Mouse (Mus musculus) limb, embryonic 11.5 days (tissue): ENCODE measurements around the gene BC048679. TPM values are rescaled to one million over a fixed set of nuclear protein-coding genes. Genes with fewer than 3 reads are reported as not detected.
A peak's percentile ranks its signal among the peaks of the same experiment; 100 is the strongest.

Source experiments
- ATAC-seq: fragments of 200-750 bp; cut with Nextera tagmentation; 2 replicates; pipeline ENCODE4 v1.8.0; 2017; ENCODE audit warnings: low read depth; ENCODE audit not compliant: insufficient number of reproducible peaks, low FRiP score, low TSS enrichment
- DNase-seq: peaks from one replicate; pipeline ENCODE4 v3.0.0-alpha.2; 2015; ENCODE audit warnings: low spot score
- H3K27ac ChIP-seq: fragments of 300-500 bp; sonication (generic); replicated peaks from 2 replicates; pipeline ENCODE4 v1.5.1; 2014; ENCODE audit warnings: low read depth, mild to moderate bottlenecking, low read length
- H3K27me3 ChIP-seq: fragments of 300-500 bp; sonication (generic); 2 replicates; pipeline ENCODE4 v1.6.1; 2014; ENCODE audit warnings: mild to moderate bottlenecking, low read length, mixed read lengths; ENCODE audit not compliant: control insufficient read depth, insufficient read depth
- H3K36me3 ChIP-seq: fragments of 300-500 bp; sonication (generic); 2 replicates; pipeline ENCODE4 v1.6.1; 2014; ENCODE audit warnings: mild to moderate bottlenecking, low read length, moderate library complexity, mixed read lengths; ENCODE audit not compliant: control insufficient read depth, insufficient read depth
- H3K4me1 ChIP-seq: fragments of 300-500 bp; sonication (generic); 2 replicates; pipeline ENCODE4 v1.6.1; 2014; ENCODE audit warnings: low read length, mixed read lengths; ENCODE audit not compliant: control insufficient read depth, insufficient read depth
- H3K4me2 ChIP-seq: fragments of 300-500 bp; sonication (generic); 2 replicates; pipeline ENCODE4 v1.6.1; 2014; ENCODE audit warnings: low read depth, mild to moderate bottlenecking, moderate library complexity; ENCODE audit not compliant: severe bottlenecking
- H3K4me3 ChIP-seq: fragments of 300-500 bp; sonication (generic); 2 replicates; pipeline ENCODE4 v1.5.1; 2014; ENCODE audit warnings: low read depth, low read length
- H3K9ac ChIP-seq: fragments of 300-500 bp; sonication (generic); 2 replicates; pipeline ENCODE4 v1.6.1; 2014; ENCODE audit warnings: mild to moderate bottlenecking, low read length
- H3K9me3 ChIP-seq: fragments of 300-500 bp; sonication (generic); 2 replicates; pipeline ENCODE4 v1.6.1; 2016; ENCODE audit warnings: low read length; ENCODE audit not compliant: control insufficient read depth
- WGBS: fragments of 180-500 bp; shearing (Covaris S2); extraction: QIAGEN DNeasy Blood & Tissue Kit; methylation state at CpG from one replicate; pipeline ENCODE4 v1.1.7; 2014; 5-methylcytosine and 5-hydroxymethylcytosine counted together
- microRNA counts: library from miRNA; unstranded; fragments of <30 nt; microRNA quantifications from one replicate; lab custom pipeline; 2016
- polyA plus RNA-seq: library from polyadenylated mRNA; unstranded; fragments of >200 nt; fragmentation: Nextera tagmentation; extraction: Ambion mirVana; gene quantifications from 2 replicates; pipeline ENCODE4 v1.2.1, GENCODE M21; 2014

Gene BC048679
- polyA plus RNA-seq, 1 experiment from 2014 or later, result not detected

DNA sequence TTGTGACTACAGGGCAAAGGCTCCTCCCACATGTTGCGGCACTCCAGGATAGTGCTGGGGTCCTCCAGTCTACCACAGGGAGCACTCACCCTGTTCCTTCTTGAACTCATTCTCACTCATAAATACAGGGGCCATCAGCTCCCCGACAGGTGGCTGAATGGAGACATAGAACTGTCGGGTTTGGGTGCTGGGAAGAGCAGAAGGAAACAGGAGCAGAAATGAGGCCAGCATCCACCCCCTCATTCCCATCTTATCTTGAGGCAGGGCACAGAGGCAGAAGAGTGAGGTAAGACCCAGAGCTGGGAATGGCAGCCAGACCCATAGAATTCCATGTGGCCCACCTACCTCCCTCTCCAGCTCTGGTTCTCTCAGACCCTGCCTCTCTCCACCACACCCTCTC lies 35.3 kb downstream of the BC048679 start:
- no peak for ATAC-seq
- Histone ChIP-seq H3K36me3 (no peaks in the 10 kb centered on the region), H3K27me3 (no peaks in the 10 kb centered on the region), H3K9me3 (no peaks in the 10 kb centered on the region), H3K4me2 (no peak overlapping the region), H3K27ac (no peak overlapping the region), H3K9ac (no peak overlapping the region), H3K4me3 (no peak overlapping the region), H3K4me1 (no peaks in the 10 kb centered on the region)
- no peak for DNase-seq
- WGBS, result 80% methylated on average over 3 of the region's 3 CpGs

DNA sequence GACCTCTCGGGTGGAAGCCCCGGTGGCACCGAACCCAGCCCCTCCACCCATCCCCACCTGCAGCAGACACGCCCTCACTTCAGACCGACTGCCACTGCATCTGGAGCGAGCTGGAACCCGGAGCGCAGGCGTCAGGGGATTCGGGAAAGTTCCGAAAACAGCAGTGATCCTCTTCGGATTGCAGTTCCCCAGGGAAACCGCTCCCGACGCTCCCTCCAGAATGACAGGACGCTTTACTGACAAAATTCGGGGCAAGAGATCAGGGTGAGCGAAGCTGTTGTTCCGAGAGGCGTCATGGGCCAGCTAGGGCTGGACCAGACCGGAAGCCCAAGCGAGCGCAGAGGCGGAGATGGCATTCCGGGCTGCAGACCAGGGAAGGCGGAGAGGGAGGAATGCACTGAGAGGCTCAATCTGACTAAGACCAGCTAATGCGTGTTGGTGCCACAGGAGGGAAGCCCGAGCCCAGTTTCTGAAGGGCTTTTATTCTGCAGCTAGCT lies 42.9 kb downstream of the BC048679 start, which contains the start of gene Cpeb1:
Cpeb1 (minus strand) TSS at position 311 of the 497 bp plus-strand sequence.
- H3K9me3 ChIP-seq, result no peaks in the 10 kb centered on the region
- H3K4me3 ChIP-seq, result peak within 1 kb of the TSS; percentile 37
- H3K27me3 ChIP-seq, result peaks cover 50% of the 10 kb centered on the region
- H3K27ac ChIP-seq, result no peak within 1 kb of the TSS
- no peak for ATAC-seq
- no peaks in the 10 kb centered on the region for H3K36me3 ChIP-seq
- peak; percentile 56 for DNase-seq
- WGBS, result under 1% methylated on average over 28 of the region's 28 CpGs
- H3K9ac ChIP-seq, result no peak within 1 kb of the TSS
- H3K4me1 ChIP-seq, result peaks cover 11% of the 10 kb centered on the region
- H3K4me2 ChIP-seq, result peak within 1 kb of the TSS; percentile 78

DNA sequence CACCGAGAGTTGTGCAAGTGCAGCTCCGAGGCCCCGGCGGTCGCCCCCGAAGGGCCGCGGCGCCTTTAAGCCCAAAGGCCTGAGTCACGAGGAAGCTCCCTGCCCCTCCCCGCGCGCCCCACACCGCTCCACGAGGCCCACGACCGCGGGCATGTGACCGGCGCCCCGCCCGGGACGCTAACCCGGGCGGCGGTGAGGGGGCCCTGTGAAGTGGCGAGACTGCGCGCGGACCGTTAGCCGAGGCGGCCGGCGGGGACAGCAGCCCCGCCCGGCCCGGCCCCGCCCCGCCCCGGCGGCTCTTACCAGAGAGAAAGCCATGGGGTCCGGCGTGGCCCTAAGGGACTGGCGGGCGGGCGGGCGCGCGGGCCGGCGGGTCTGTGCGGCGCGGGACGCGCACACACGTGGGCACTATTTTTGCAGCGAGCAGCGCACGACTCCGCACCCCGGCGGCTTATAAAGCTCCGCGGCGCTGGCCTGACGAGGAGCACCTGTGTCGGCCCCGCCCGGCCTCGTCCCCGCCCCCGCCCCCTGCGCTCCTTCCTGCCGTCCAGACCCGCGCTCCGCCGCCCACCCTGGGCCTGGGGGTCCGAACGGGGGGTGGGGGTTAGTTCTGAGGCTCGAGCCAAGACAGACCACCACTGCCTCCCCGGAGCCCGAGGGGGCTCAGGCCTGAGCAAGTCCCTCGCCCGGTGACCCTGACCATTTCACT lies 43.6 kb downstream of the BC048679 start:
- no peak for ATAC-seq
- peak; percentile 40 for DNase-seq
- H3K4me1 ChIP-seq, result peaks cover 11% of the 10 kb centered on the region
- peak overlapping the region; percentile 37 for H3K4me3 ChIP-seq
- 2% methylated on average over 48 of the region's 87 CpGs for WGBS
- peaks cover 50% of the 10 kb centered on the region for H3K27me3 ChIP-seq
- no peaks in the 10 kb centered on the region for H3K9me3 ChIP-seq
- no peak overlapping the region for H3K27ac ChIP-seq
- no peak overlapping the region for H3K9ac ChIP-seq
- H3K36me3 ChIP-seq, result no peaks in the 10 kb centered on the region
- H3K4me2 ChIP-seq, result peak overlapping the region; percentile 78

DNA sequence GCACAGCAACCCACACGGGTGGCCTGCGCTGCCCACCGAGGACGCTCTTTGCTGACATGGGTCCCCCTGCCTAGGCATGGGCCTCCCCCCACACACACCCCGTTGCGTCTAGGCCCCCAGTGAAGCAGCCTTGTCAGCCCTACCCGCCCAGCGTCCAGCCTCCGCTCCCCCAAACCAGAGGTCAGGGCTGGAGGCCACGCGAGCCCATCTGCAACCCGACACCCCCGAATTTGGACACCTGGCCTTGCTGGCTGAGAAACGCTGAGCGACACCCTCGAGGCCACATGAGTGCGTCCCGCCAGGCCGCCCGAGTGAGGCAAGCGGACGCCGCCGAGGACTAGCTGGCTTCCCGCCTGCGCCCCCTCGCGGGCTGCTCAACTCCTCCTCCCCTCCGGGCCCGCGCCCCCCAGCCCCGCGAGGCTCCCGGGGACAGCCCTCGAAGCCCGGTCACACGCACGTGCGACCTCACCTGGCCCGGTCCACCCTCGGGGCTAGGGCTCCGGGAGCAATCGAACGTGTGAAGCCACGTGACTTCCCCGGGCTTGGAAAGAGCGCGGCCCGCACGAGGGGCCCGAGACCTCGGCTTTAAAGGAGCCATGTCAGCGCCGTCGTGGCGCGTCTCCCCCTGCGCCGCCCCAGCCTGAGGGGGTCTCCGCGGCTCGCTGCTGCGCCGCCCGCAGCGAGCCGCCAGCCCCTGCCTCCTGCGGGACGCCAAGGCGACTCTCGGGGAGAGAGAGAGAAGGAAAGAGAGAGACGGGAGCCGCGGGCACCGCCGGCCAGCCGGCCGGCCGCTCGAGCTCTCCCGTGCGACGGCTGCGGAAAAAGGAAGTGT lies 44.4 kb downstream of the BC048679 start:
- Histone ChIP-seq H3K27me3 (peaks cover 50% of the 10 kb centered on the region), H3K36me3 (no peaks in the 10 kb centered on the region), H3K9ac (no peak overlapping the region), H3K4me1 (peaks cover 11% of the 10 kb centered on the region), H3K27ac (no peak overlapping the region), H3K9me3 (no peaks in the 10 kb centered on the region), H3K4me2 (peak overlapping the region; percentile 78), H3K4me3 (peak overlapping the region; percentile 37)
- ATAC-seq, result peak; percentile 54; the same call in 1 of the 2 replicates
- peak; percentile 63 for DNase-seq
- WGBS, result 3% methylated on average over 83 of the region's 84 CpGs

DNA sequence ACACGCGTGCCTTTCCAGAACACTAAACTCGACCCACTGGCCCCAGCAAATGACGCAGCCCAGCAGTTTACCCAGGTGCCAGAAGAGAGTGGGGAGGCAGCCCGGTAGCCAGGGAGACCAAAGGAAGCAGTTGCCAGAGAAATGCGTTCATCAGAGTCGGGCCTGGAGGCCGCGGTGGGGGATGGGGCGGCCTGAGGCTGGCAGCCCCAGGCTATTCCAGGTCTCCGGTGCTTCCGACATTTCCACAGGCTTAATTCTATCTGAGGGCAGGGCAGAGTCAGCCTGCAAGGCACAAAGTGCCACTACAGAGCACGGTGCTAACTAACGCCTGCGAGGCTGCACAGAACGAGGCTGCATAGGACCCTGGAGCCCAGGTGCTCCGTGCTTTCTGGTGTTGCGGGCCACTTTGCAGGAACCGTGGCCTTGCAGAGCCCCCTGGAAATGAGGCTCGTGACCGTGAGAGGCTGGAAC lies 45.1 kb downstream of the BC048679 start:
- H3K27me3 ChIP-seq, result peaks cover 50% of the 10 kb centered on the region
- H3K9me3 ChIP-seq, result no peaks in the 10 kb centered on the region
- no peak overlapping the region for H3K27ac ChIP-seq
- H3K4me3 ChIP-seq, result no peak overlapping the region
- peaks cover 11% of the 10 kb centered on the region for H3K4me1 ChIP-seq
- H3K4me2 ChIP-seq, result peak overlapping the region; percentile 78
- DNase-seq (peak; percentile 61), ATAC-seq (peak; percentile 62; the same call in 1 of the 2 replicates)
- H3K9ac ChIP-seq, result no peak overlapping the region
- 2% methylated on average over 21 of the region's 21 CpGs for WGBS
- H3K36me3 ChIP-seq, result no peaks in the 10 kb centered on the region

MicroRNA genes within 50 kb of the gene (microRNA counts, 519-probe panel; counts per million panel counts)
- microRNA mmu-miR-1839-3p (lab: Ali Mortazavi, UCI), result not detected
- 2,582 counts per million, percentile 25 among the panel's probes with 10 or more counts for microRNA mmu-miR-1839-5p (lab: Ali Mortazavi, UCI)

Other genes with a start within 250 kb of the BC048679 start
- gene Rps17, start 153.0 kb downstream of the BC048679 start, polyA plus RNA-seq, result 1,441 and 1,453 TPM in 2 replicates
- 0.12 and 0.35 TPM in 2 replicates for gene Cpeb1, start 42.8 kb downstream of the BC048679 start, polyA plus RNA-seq
- gene Ap3b2, start 4.4 kb downstream of the BC048679 start, polyA plus RNA-seq, result 0.21 and 0.27 TPM in 2 replicates
- gene Fsd2, start 68.7 kb upstream of the BC048679 start, polyA plus RNA-seq, result 0.04 and 0.07 TPM in 2 replicates
- 4.4 and 5.6 TPM in 2 replicates for gene Whamm, start 73.0 kb upstream of the BC048679 start, polyA plus RNA-seq
- gene Homer2, start 209.2 kb upstream of the BC048679 start, polyA plus RNA-seq, result 33.5 and 36.0 TPM in 2 replicates